Mouse (Mus musculus) megakaryocyte, embryonic 14.5 days (primary cell): ENCODE data around the gene Efl1.

Experiments
- FLI1 ChIP-seq: IDR thresholded peaks from 2 replicates; pipeline ENCODE4 v1.6.1; 2012; ENCODE audit warnings: low read length, inconsistent platforms, mixed read lengths
- GATA1 ChIP-seq: IDR thresholded peaks from 3 replicates; pipeline ENCODE4 v1.6.1; 2012; ENCODE audit warnings: mixed read lengths, low read length, inconsistent platforms, borderline replicate concordance

DNA sequence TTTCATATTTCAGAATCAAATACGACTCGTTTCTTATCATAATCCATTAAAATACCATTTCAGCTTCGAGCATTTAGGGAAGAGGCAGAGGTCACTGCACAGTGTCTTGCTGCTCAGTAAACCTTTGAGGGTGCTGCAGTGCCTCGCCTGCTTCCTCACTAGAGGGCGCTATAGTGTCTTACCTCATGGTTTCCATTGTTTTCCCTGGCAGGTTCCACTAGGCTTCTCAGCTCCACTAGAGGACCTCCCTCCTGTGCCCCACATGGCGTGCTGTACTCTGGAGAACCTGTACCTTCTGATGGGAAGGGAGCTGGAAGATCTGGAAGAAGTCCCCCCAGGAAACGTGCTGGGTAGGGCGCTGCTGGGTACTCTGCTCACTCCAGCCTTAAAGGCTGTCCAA is 49.3 kb downstream of the Efl1 start:
- TF ChIP-seq GATA1: no peak
- TF ChIP-seq FLI1: no peak
